Mouse (Mus musculus) kidney, postnatal 36 days (tissue): Measurements from ENCODE around the gene Frem3.

ENCODE experiments used
- DNase-seq, 2 experiments: peaks; one replicate each; pipeline ENCODE4 v3.0.0; 2021 to 2022; ENCODE audit warnings: mixed read lengths in 2 of 2

Frem3 gene

GRCm38 (mm10) chr8:80610549-80611440, at the start of gene Frem3:
TSS of gene Frem3 (plus strand) at chr8:80611080.
- DNase-seq = no peak

GRCm38 (mm10) chr8:80564205-80564839, 46.6 kb upstream of the Frem3 start:
- DNase-seq = no peak

GRCm38 (mm10) chr8:80567471-80567870, 43.4 kb upstream of the Frem3 start:
- no peak for DNase-seq

- DNase-seq = no peak
These were observed 42.5 kb upstream of the Frem3 start for GRCm38 (mm10) chr8:80568243-80568995.

- no peak for DNase-seq
These were observed 38.3 kb upstream of the Frem3 start for GRCm38 (mm10) chr8:80572417-80573061.

- peak in 1 of 2 experiments; percentile 2 for DNase-seq
These were observed 33.8 kb upstream of the Frem3 start for GRCm38 (mm10) chr8:80577126-80577525.

- DNase-seq = no peak
These were observed 31.8 kb upstream of the Frem3 start for GRCm38 (mm10) chr8:80579038-80579437.

- no peak for DNase-seq
These were observed 18.3 kb upstream of the Frem3 start for GRCm38 (mm10) chr8:80592626-80593025.

GRCm38 (mm10) chr8:80600600-80601170, 10.2 kb upstream of the Frem3 start:
- DNase-seq = peak in 1 of 2 experiments; percentile 5

GRCm38 (mm10) chr8:80601886-80602285, 9.0 kb upstream of the Frem3 start:
- DNase-seq = no peak

- DNase-seq = no peak
These were observed 3.8 kb upstream of the Frem3 start for GRCm38 (mm10) chr8:80607082-80607481.

- DNase-seq = no peak
These were observed 516 bp downstream of the Frem3 start for GRCm38 (mm10) chr8:80611441-80611751.

GRCm38 (mm10) chr8:80619787-80620186, 8.9 kb downstream of the Frem3 start:
- no peak for DNase-seq

GRCm38 (mm10) chr8:80647394-80647793, 36.5 kb downstream of the Frem3 start:
- no peak for DNase-seq

- DNase-seq = no peak
These were observed 46.8 kb downstream of the Frem3 start for GRCm38 (mm10) chr8:80657639-80658038.

- no peak for DNase-seq
These were observed 50.2 kb downstream of the Frem3 start for GRCm38 (mm10) chr8:80661055-80661454.

GRCm38 (mm10) chr8:80663476-80663875, 52.6 kb downstream of the Frem3 start:
- no peak for DNase-seq

GRCm38 (mm10) chr8:80669277-80669901, 58.5 kb downstream of the Frem3 start:
- DNase-seq = no peak

GRCm38 (mm10) chr8:80682594-80682993, 71.7 kb downstream of the Frem3 start:
- no peak for DNase-seq

- no peak for DNase-seq
These were observed 73.0 kb downstream of the Frem3 start for GRCm38 (mm10) chr8:80683756-80684335.

- DNase-seq = peak; percentile 62 to 91
These were observed 77.3 kb downstream of the Frem3 start for GRCm38 (mm10) chr8:80688141-80688540.
